Mouse (Mus musculus) C2C12 (cell line): ENCODE results near the gene Enpp7. TPM values are rescaled to one million over a fixed set of nuclear protein-coding genes. Genes with fewer than 3 reads are reported as not detected.

ENCODE experiments used
- H3K27me3 ChIP-seq: one replicate; pipeline ENCODE4 v1.6.1; 2011; ENCODE audit not compliant: control insufficient read depth, insufficient read depth, insufficient read length
- H3K36me3 ChIP-seq: one replicate; pipeline ENCODE4 v1.6.1; 2011; ENCODE audit not compliant: control insufficient read depth, insufficient read depth
- H3K4me3 ChIP-seq: one replicate; pipeline ENCODE4 v1.5.1; 2011; ENCODE audit warnings: mild to moderate bottlenecking, control low read depth; ENCODE audit not compliant: poor library complexity, insufficient read depth, severe bottlenecking
- H3K79me2 ChIP-seq: one replicate; pipeline ENCODE4 v1.6.1; 2011; ENCODE audit not compliant: control insufficient read depth, insufficient read depth
- H3K79me3 ChIP-seq: one replicate; pipeline ENCODE4 v1.6.1; 2011; ENCODE audit warnings: low read depth, control low read depth
- H3ac ChIP-seq: one replicate; pipeline ENCODE3; 2011; ENCODE audit warnings: low read depth; ENCODE audit not compliant: control insufficient read depth, insufficient read length
- CEBPB ChIP-seq: IDR thresholded peaks from one replicate; pipeline ENCODE4 v1.6.1; 2011; ENCODE audit warnings: low read depth, mild to moderate bottlenecking, control low read depth, moderate library complexity
- CTCF ChIP-seq: IDR thresholded peaks from one replicate; pipeline ENCODE4 v1.5.1; 2011; ENCODE audit not compliant: control insufficient read depth, insufficient read depth, insufficient read length
- FOSL1 ChIP-seq: IDR thresholded peaks from one replicate; pipeline ENCODE4 v1.8.0; 2011; ENCODE audit warnings: mild to moderate bottlenecking, low read length; ENCODE audit not compliant: poor library complexity, insufficient read depth, severe bottlenecking
- MAX ChIP-seq: IDR thresholded peaks from one replicate; pipeline ENCODE4 v1.6.1; 2011; ENCODE audit warnings: mild to moderate bottlenecking, control low read depth
- MYOD1 ChIP-seq: IDR thresholded peaks from one replicate; pipeline ENCODE4 v1.6.1; 2011; ENCODE audit warnings: low read depth; ENCODE audit not compliant: control insufficient read depth, insufficient read length
- MYOG ChIP-seq: IDR thresholded peaks from one replicate; pipeline ENCODE4 v1.6.1; 2011; ENCODE audit not compliant: control insufficient read depth, insufficient read length; ENCODE audit errors: extremely low read depth
- USF1 ChIP-seq: IDR thresholded peaks from one replicate; pipeline ENCODE4 v1.6.1; 2011; ENCODE audit warnings: low read depth, mild to moderate bottlenecking, control low read depth, moderate library complexity
- polyA plus RNA-seq: library from polyadenylated mRNA; unstranded; fragments of >200 nt; fragmentation: generic; extraction: Trizol; gene quantifications from one replicate; pipeline ENCODE4 v1.2.1, GENCODE M21; 2012; ENCODE audit warnings: missing spikeins

Enpp7 gene
- polyA plus RNA-seq, 1 experiment = not detected

DNA sequence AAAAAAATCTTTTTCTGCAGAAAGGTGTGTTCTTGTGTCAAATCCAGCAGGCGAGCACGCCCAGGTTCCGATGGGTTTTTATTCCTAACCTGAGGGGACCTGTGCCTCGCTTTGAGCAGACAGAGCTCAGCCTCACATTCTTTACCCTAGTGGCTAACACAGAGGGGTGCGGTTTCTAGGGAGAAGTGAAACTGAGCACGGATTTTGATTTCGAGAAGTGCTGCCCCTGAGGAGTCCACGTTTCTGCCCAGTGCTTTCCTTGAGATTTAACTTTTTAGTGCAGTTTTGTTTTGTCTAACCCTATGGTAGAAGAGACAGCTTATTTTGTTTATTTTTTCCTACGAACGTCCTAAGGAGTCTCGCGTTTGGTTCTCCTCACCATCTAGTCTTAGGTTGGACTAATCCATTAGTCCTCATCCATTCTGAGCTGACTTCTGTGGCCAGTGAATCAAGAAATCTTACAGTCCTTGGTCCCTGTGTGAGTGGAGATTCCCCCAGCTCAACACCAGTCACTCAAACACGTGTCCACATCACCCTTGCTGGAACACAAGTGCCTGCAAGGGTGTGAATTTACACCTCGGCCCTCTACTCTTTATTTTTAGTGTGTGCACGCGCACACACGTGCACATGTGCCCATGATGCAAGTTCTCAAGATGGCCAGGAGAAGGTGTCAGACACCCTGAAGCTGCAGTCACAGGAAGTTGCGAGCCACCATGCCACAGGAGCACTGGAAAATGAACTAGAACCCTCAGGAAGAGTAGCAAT lies 6.8 kb upstream of the Enpp7 start:
- H3K36me3 ChIP-seq = no peaks in the 10 kb centered on the region
- no peaks in the 10 kb centered on the region for H3K79me3 ChIP-seq
- TF ChIP-seq CTCF (no peak), CEBPB (no peak), MYOD1 (no peak), USF1 (no peak), MYOG (no peak), MAX (no peak), FOSL1 (no peak)
- peaks cover 47% of the 10 kb centered on the region for H3K27me3 ChIP-seq
- H3K79me2 ChIP-seq = no peaks in the 10 kb centered on the region
- no peak overlapping the region for H3K4me3 ChIP-seq
- H3ac ChIP-seq = no peak overlapping the region

DNA sequence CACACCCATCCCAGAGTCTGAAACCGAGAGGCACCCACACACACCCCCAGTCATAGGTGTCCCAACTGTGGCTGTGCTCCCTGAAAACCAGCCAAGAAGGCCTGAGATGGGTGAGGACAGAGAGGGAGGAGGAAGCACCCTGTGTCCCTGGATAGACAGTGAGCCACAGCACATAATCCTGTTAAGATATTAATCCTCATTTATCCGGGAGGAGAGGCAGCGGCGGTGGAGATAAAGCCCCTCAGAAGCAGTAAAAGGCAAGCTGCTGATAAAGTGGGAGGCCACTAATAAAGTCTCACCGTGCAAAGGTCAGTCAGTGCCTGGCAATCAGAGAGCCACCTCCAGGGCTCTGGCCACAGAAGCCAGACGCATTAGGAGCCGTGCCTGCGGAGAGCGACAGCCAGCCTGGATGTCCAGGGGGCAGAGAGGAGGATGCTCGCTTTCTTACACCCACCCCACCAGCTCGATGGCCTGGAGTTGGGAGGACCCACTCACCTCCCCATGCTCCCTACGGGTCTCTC lies 5.3 kb upstream of the Enpp7 start:
- Histone ChIP-seq H3K36me3 (no peaks in the 10 kb centered on the region), H3K4me3 (no peak overlapping the region), H3K27me3 (peaks cover 39% of the 10 kb centered on the region), H3K79me2 (no peaks in the 10 kb centered on the region), H3K79me3 (no peaks in the 10 kb centered on the region), H3ac (no peak overlapping the region)
- TF ChIP-seq MAX (no peak), USF1 (no peak), CTCF (no peak), FOSL1 (no peak), CEBPB (no peak), MYOG (no peak), MYOD1 (no peak)

DNA sequence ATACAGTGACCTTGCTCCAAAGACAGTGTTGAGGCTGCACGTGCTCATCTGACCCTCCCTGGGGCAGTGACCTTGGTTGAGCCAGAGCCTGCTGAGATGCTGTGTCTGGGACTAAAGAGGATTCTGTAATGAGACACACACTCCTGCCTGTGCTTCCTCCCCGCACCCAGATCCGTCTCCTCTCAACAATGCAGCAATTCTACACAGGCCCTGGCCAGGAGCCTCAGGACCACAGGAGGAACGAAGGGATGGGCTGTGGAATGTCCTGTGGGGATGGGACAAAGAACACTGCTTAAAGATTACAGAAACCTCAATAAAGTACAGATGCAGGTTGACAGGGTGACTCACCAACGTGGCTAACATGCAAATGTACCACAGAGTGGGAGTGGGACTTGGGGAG lies 2.4 kb upstream of the Enpp7 start:
- Histone ChIP-seq H3K36me3 (no peaks in the 10 kb centered on the region), H3ac (no peak overlapping the region), H3K4me3 (no peak overlapping the region), H3K27me3 (peaks cover 20% of the 10 kb centered on the region), H3K79me2 (no peaks in the 10 kb centered on the region), H3K79me3 (no peaks in the 10 kb centered on the region)
- TF ChIP-seq MYOD1 = no peak
- TF ChIP-seq MYOG = no peak
- TF ChIP-seq USF1 = no peak
- no peak for TF ChIP-seq MAX
- TF ChIP-seq CEBPB = no peak
- TF ChIP-seq CTCF = no peak
- no peak for TF ChIP-seq FOSL1

DNA sequence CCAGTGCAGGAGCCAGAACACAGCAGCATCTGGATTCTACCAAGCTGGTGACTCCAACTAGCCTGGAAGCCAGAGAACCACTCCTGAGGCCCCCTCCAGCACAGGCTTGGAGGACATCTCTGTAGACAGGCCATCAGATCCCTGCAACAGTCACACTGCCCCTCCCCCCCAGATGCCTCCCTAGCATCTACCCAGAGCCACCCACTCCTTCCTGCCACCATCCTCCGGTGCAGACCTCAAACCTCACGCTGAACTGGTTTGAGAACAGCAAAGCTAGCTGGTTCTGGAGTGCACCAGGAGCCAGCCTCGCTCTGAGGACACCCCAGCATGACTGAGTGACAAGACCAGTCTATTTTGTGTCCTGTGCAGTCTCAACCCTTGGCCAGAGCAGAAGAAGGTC lies 4.8 kb downstream of the Enpp7 start:
- TF ChIP-seq USF1 (no peak), CEBPB (no peak), MYOD1 (no peak), MAX (no peak), MYOG (no peak), FOSL1 (no peak), CTCF (no peak)
- no peak overlapping the region for H3ac ChIP-seq
- no peaks in the 10 kb centered on the region for H3K79me2 ChIP-seq
- no peaks in the 10 kb centered on the region for H3K36me3 ChIP-seq
- peaks cover 33% of the 10 kb centered on the region for H3K27me3 ChIP-seq
- H3K4me3 ChIP-seq = no peak overlapping the region
- H3K79me3 ChIP-seq = no peaks in the 10 kb centered on the region

DNA sequence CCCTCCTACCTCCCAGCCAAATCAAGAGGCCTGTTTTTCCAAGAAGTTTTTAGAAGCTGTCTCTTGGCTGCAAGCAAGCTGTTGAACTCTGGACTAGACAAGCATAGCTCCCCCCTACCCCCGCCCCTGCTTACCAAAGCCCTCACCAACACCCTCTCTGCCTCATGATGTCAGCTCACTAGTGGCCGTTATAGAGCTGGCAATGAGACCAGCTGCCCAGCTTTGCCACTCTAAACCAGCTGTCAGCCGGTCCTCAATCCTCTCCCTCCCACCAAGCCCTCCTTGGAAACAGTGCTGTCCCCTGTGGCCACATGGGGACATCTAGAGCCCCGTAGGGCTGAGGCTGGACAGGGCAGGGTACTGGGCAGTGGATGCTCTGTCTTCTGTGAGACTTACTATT lies 7.5 kb downstream of the Enpp7 start:
- no peak overlapping the region for H3ac ChIP-seq
- H3K79me2 ChIP-seq = no peaks in the 10 kb centered on the region
- no peaks in the 10 kb centered on the region for H3K79me3 ChIP-seq
- no peaks in the 10 kb centered on the region for H3K36me3 ChIP-seq
- no peak overlapping the region for H3K4me3 ChIP-seq
- no peak for TF ChIP-seq MYOD1
- no peak for TF ChIP-seq CTCF
- no peak for TF ChIP-seq USF1
- H3K27me3 ChIP-seq = peaks cover 33% of the 10 kb centered on the region
